Mouse (Mus musculus): ENCODE data around the gene Gm21974. TPM values are rescaled to one million over a fixed set of nuclear protein-coding genes. Genes with fewer than 3 reads are reported as not detected.

Gene Gm21974
- total and polyA plus RNA-seq, 3 experiments: not detected

DNA sequence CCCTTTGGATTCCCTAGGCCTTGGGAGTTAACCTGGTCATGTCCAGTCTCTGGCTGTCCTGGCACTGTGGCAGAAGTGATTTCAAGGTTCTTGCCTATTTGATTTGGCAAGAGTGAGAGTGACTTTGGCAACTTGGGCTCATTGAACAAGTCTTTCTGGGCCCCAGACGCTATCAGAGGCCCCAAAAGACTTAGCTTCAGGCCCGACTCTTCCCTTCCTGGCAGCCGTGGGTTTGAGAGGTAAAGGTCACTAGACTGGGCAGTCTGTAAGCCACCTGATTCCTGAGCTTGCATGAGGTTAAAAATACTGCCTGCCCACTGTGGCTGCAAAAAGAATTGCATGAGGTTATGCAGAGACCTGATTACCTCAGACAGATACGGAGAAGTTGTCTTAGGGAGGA, 13.4 kb upstream of the Gm21974 start:
- no peaks in the 10 kb centered on the region for H3K9me3 ChIP-seq (replicated peaks; ENCODE audit: low read length)
- in situ Hi-C loops (cut with MboI; ENCODE audit: low pct_ligation_motif_present, low pct_unique_long_range_greater_than_20kb, low sequenced_read_pairs): no loop called here
- dilution Hi-C loops (cut with MboI; ENCODE audit: extremely low pct_ligation_motif_present, extremely low pct_unique_long_range_greater_than_20kb, low sequenced_read_pairs): no loop called here
- peaks cover 7 to 21% of the 10 kb centered on the region in 2 experiments; a peak in 3 of 4 replicates for H3K4me1 ChIP-seq (ENCODE audit: control insufficient read depth in 1 of 2, insufficient read depth in 2 of 2)
- H3K4me3 ChIP-seq (replicated peaks in 1 of 3; ENCODE audit: low read depth in 2 of 3, low read length in 2 of 3, poor library complexity in 1 of 3): no peak overlapping the region
- no peak overlapping the region for H3K4me2 ChIP-seq (ENCODE audit: insufficient read depth, low read depth, poor library complexity, severe bottlenecking)
- no peaks in the 10 kb centered on the region for H3K27me3 ChIP-seq (replicated peaks)
- H3K79me2 ChIP-seq (replicated peaks; ENCODE audit: control insufficient read depth, extremely low read depth, insufficient read depth, poor library complexity, severe bottlenecking): peaks cover 11% of the 10 kb centered on the region; the same call in 1 of the 2 replicates
- peaks cover 45 to 56% of the 10 kb centered on the region in 2 experiments for H3K36me3 ChIP-seq (replicated peaks in 1 of 2; ENCODE audit: control insufficient read depth in 1 of 2, insufficient read depth in 1 of 2, low read length in 1 of 2)
- DNase-seq (ENCODE audit: extremely low read depth): no peak
- no peak overlapping the region for H3K27ac ChIP-seq (ENCODE audit: insufficient read depth, low read depth)
- H3K9ac ChIP-seq (ENCODE audit: insufficient read depth, low read depth): no peak overlapping the region
- TF ChIP-seq RCOR1 (conservative IDR thresholded peaks at IDR 0.05; ENCODE audit: low read depth, low read length): no peak

DNA sequence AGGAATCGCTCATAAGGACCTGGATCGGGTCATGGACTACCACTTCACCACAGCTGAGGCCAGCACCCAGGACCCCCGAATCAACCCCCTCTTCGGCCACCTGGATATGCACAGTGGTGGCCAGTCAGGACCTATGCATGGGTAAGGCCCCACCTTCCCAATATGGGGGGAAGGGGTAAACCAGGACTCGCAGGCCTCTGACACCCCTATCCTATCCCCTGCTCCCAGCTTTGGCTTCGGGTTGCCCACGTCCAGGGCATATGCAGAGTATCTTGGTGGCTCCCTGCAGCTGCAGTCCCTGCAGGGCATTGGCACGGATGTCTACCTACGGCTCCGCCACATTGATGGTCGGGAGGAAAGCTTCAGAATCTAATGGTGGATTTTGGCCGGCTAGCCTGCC, 12.7 kb upstream of the Gm21974 start:
- TF ChIP-seq GABPA (IDR thresholded peaks at IDR 0.05; ENCODE audit: insufficient replicate concordance, low read depth, low read length) (no peak), USF2 (conservative IDR thresholded peaks at IDR 0.05; ENCODE audit: low read depth, low read length) (no peak), ZC3H11A (IDR thresholded peaks at IDR 0.05; ENCODE audit: low read depth, low read length) (no peak), JUND (conservative IDR thresholded peaks at IDR 0.05; ENCODE audit: low read depth, low read length) (no peak), SMC3 (IDR thresholded peaks at IDR 0.05; ENCODE audit: low read depth, low read length) (no peak), NRF1 (IDR thresholded peaks at IDR 0.05; ENCODE audit: low read depth, low read length) (no peak), MEF2A (IDR thresholded peaks at IDR 0.05; ENCODE audit: borderline replicate concordance, low read depth, low read length) (no peak), MXI1 (IDR thresholded peaks at IDR 0.05; ENCODE audit: low read depth, low read length) (no peak), ZNF384 (IDR thresholded peaks at IDR 0.05; ENCODE audit: low read depth, low read length) (no peak), RAD21 (IDR thresholded peaks at IDR 0.05; ENCODE audit: low read depth, low read length) (no peak), ZKSCAN1 (IDR thresholded peaks at IDR 0.05; ENCODE audit: borderline replicate concordance, low read depth, low read length) (no peak), CTCF (conservative IDR thresholded peaks at IDR 0.05 in 1 of 2, IDR thresholded peaks at IDR 0.05 in 1 of 2; ENCODE audit: low read depth in 2 of 2, low read length in 2 of 2) (no peak), ELF1 (IDR thresholded peaks at IDR 0.05; ENCODE audit: low read depth, low read length) (no peak)
- H3K36me3 ChIP-seq (replicated peaks in 1 of 2; ENCODE audit: control insufficient read depth in 1 of 2, insufficient read depth in 1 of 2, low read length in 1 of 2): peaks cover 45 to 56% of the 10 kb centered on the region in 2 experiments

More for the DNA sequence above, 12.7 kb upstream of the Gm21974 start:
- no peak overlapping the region for H3K27ac ChIP-seq (ENCODE audit: insufficient read depth, low read depth)
- no peak for DNase-seq (ENCODE audit: extremely low read depth)
- H3K4me1 ChIP-seq (ENCODE audit: control insufficient read depth in 1 of 2, insufficient read depth in 2 of 2): peaks cover 7 to 18% of the 10 kb centered on the region in 2 experiments; a peak in 3 of 4 replicates
- H3K4me2 ChIP-seq (ENCODE audit: insufficient read depth, low read depth, poor library complexity, severe bottlenecking): no peak overlapping the region
- no peak overlapping the region for H3K4me3 ChIP-seq (replicated peaks in 1 of 3; ENCODE audit: low read depth in 2 of 3, low read length in 2 of 3, poor library complexity in 1 of 3)
- in situ Hi-C loops (cut with MboI; ENCODE audit: low pct_ligation_motif_present, low pct_unique_long_range_greater_than_20kb, low sequenced_read_pairs): no loop called here
- no peaks in the 10 kb centered on the region for H3K27me3 ChIP-seq (replicated peaks)
- H3K9ac ChIP-seq (ENCODE audit: insufficient read depth, low read depth): no peak overlapping the region
- no peaks in the 10 kb centered on the region for H3K9me3 ChIP-seq (replicated peaks; ENCODE audit: low read length)
- dilution Hi-C loops (cut with MboI; ENCODE audit: extremely low pct_ligation_motif_present, extremely low pct_unique_long_range_greater_than_20kb, low sequenced_read_pairs): no loop called here
- 0 out of 2 replicates have a peak, but pooled peaks cover 4% of the 10 kb centered on the region for H3K79me2 ChIP-seq (replicated peaks; ENCODE audit: control insufficient read depth, extremely low read depth, insufficient read depth, poor library complexity, severe bottlenecking)
